Mouse (Mus musculus): Measurements from ENCODE around the gene Gad2.

Gad2 gene

DNA sequence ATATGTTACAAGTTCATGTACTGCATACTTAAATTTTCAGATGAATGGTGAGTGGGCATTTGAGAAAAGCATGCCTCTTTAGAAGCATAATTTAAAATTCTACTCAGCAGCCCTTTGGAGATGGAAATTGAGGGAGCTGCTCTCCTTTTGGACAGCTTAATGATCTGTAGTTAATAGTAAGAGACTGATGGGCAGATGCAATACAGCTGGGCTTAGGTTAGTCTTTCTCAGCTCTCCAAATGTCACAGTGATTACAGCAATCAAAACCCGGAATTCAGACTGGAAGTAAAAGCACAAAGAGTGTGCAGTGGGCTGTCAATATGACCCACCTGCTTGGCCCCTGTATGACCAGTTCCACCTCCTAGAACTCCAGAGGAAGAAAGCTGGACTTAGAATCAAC lies 24.1 kb downstream of the Gad2 start:
- no peak for DNase-seq (ENCODE audit: low spot score)

DNA sequence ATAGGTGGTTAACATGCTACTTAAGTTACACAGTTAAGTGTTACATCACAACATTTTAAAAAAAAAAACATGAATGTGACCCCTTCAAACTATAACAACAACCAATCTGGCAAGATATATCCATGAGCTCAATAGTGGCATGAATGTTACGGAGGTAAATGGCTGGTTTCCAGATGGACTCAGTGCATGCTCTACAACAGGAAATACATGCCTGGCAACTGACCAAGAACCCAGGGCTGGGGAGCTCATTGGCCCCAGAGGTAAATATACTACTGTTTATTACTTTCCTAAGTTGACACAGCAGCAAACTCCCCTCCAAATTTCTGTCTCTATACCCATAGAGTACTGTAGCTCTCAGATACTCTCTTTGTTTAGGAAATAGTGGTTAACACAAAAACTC lies 26.4 kb downstream of the Gad2 start:
- no peak for DNase-seq (ENCODE audit: low spot score)

DNA sequence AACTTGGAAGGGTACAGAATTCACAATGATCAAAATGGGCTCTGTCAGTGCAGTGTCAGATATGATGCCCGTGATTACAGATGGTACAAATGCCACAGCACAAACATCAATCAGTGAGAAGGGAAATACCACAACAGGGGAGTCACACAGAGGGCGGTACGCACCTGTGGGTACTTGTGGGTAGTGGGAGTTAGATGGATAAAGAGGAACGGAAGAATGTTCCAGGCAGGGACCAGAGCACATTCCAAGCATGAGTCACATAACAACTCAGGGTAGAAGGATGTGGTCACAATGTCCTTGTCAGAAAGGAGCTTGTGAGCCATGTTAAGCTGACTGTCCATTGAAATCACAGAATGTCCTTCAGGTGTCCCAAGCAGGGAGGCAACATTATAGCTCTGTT lies 29.8 kb downstream of the Gad2 start:
- DNase-seq (ENCODE audit: low spot score), result no peak

DNA sequence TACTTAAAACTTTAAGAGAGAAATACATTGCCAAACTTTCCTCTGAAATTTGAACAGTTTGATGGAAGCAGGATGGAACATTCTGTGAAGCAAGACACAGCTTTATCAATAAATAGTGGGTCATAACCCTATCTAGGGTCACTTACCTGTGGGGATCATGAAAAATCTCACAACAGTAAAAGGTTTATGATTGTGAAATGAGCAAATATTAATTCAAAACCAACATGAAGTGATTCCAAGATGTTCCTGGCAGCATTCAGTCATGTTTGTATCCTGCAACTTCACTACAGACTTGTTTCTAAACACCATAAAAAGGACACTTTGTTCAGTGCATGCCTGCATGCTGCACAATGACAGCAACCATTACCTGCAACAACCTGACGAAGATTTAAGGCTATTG lies 41.7 kb downstream of the Gad2 start:
- DNase-seq (ENCODE audit: low spot score), result no peak

DNA sequence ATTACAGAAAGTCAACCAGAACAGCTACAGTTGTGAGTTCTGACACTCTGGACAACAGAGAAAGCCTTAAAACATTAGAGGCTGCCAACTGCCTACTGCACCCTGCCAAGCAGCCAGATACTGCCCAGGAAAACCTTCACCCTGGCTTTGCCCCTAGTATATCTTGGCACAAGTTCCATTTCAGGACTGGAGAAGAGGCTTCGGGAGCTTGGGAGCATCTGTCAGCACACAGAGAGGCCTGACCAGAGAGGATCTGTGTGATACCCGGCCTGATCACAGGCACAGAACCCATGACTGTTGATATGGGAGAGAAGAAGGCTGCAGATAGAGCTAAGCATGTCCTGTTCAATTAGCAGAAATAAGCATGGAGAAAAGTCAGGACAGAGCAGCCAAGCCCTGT lies 48.4 kb downstream of the Gad2 start:
- DNase-seq (ENCODE audit: low spot score), result no peak

DNA sequence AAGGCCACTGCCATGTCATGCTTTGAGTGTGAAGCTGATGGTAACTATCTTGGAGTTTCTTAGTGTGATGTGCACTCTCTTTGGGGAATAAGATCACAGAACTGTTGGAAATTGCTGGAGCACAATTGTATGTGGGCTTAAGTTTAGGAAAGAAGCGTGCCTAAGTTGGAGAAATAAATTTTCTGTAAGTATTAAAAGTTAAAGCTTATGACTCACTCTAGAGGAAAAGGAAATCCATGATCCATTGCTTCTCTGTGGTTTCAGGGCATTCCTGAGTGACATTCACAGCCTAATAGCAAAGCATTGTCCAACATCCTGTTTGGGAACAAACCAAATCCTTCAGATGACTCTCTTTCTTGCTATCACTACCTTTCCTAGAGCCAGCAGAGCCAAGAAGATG lies 49.3 kb downstream of the Gad2 start:
- DNase-seq (ENCODE audit: low spot score), result no peak

DNA sequence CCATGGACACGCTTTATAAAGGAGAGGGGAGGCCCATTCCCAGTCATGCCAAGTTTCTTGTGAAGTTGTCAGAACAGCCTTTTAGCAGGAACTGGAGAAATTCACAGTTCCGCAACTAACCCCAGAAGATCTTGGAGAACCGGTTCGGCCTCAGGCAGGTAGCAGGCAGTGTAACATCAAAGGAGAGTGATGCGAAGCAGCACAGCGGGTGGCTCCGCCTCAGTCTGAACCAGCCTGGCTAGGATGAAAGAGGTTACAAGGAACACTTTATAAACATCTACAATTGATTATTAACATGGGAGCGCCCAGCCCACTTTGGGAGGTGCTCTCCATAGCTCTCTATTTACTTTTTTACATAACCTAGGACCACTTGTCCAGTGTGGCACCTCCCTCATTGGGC lies 55.1 kb downstream of the Gad2 start:
- DNase-seq (ENCODE audit: low spot score), result no peak

DNA sequence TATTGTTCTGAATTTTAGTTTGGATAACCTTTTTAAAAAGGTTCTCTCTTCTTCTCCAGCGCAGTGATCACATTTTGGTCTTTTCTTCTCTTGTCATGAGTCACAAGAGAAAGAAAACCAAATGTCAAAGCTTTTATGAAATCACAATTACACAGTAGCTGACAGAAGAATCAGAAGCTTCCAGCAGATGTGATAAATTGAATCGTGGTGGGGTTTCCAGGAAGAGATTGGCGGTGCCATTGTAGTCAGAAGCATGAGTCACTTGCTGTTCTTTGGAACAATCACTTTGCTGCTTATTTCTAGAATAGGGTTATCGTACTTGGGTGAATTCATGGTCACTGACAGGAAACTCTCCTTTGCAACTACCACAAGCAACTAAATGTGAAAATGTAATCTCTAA lies 57.9 kb downstream of the Gad2 start:
- DNase-seq (ENCODE audit: low spot score), result no peak

DNA sequence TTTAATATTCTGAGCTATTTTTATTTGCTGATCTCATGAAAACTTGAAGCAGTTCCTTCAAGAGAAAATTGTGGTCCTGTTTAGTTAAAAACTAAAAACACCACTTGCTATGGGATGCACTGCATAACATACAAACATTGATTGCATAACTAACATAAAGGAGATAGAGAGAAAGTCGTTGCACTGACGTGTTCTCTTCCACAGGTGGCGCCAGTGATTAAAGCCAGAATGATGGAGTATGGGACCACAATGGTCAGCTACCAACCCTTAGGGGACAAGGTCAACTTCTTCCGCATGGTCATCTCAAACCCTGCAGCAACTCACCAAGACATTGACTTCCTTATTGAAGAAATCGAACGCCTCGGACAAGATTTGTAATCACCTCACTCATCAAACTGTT lies 68.0 kb downstream of the Gad2 start:
- no peak for DNase-seq (ENCODE audit: low spot score)

DNA sequence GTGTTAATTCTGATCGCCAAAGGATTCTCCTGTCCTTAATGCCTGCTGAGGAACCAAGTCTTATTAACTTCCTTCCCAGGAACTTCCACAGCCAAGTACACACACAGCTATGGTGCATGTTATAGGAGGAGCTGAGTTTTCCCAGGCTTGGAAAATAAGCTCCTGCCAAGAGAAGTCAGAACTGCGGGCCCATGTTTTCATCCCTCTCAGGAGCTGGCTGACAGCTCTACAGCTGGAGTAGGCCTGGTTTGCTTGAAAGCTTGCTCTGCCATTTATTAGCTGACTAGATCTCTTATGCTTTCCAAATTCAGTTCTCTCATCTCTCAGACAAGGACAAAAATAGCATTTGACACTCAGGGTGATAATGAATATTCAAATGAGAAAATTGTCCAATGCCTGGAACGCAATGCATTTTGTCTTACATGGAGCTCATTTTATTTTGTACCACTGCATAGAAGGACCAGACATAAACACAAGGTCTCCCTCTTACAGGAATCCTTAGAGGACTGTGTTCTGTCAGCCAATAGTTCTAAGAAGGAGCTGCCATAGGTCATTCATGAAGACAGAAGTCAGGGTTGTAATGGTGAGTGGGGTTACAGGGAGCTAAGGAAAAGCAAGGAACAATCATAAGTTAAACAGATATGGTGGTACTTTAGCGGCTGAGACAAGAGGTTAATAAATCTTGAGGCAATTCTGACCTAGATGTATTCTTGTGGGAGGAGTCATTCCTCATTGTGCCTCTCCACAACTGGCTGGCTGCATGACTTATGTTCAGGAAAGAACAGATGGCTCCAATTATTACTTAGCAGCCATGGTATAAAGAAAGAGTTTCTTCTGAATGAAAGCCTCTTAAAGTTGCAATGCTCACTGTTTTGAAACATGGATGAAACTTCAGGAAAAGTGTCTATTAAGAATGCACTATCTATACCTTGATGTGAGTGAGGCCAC lies 83.0 kb downstream of the Gad2 start:
- no peak for DNase-seq (ENCODE audit: low spot score)

DNA sequence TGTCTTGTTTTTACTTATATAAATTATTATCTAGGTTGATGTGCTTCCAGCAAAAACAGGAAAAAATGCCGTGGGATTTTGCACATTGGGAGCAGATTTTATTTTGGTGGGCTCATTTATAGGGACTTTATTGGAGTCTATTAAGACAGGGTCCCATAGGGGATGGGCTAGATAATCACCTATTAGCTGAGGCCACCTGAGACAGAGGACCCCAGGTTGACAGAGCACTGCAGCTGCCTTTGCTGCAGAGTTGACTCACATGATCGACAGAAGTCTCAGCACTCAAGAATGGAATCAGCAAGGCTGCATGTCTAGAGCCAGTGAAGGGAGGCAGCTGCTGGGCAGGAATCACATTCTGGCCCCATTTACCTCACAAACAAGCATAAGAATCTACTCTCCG lies 84.2 kb downstream of the Gad2 start:
- no peak for DNase-seq (ENCODE audit: low spot score)

DNA sequence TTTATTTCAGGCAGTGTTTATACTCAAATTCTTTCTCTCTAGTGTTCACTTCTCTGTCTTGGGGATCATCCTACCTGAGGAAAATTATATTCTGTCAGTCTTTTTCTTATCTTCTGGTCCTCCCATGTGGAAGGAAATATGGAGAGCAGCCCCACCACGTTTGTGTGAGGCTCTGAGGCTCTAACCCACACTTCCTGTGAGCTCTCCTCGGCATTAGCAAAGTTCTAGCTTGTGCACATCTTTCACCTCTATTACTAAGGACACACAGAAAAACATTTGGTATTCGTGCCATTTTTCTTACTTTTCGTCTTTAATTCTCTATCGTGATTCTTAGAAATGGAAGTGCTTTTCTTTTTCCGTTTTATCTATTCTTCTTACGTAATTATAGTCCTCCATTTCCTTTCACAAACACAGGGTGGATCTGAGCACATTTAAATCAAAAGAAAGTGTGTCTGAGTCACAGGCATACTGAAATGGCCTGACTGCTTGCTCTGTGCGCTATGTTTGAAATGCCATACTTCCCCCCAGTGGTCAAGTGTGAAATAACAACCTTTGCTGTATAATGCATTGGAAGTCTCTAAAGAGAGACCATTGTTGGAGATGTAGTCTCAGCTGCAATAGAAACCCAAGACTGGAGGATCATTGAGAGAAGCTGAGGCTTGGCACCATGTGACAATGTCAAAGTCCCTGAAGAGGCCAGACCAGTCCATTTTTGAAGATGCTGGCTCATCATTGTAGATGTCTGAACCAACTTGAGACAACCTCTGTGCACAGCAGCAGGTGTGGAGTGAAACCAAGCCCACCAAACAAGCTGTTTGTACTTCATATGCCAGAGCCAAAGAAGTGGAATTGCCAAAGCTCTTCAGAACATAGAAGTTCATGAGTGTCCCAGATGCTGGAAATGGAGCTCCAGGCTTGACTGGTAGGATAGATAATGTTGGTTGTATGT lies 99.8 kb downstream of the Gad2 start:
- DNase-seq (ENCODE audit: low spot score), result peak; percentile 35

DNA sequence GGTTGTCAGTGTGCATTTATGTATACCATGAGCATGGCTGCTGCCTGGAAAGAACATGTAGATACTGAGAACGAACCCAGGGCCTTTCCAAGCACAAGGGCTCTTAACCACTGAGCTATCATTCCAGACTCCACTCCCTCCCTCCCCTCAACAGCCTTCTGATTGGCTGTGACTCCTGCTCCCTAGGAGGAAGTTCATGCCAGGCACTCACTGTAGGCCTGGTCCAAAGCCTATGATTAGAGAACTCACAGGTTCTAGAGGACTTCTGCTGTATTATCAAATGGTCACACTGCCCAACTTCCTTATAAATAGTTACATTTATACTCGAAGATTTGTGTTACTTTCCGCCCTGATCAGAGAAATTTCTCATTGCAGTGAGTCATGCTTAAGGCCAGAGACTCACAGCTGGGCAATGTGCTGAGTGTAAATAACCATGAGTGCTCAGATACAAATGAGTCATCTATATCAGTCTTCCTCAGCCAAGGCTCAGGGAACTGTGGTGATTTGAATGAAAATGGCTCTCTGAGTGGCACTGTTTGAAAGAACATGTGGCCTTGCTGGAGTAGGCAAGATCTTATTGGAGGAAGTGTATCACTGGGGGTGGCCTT lies 102.0 kb downstream of the Gad2 start:
- no peak for DNase-seq (ENCODE audit: low spot score)

DNA sequence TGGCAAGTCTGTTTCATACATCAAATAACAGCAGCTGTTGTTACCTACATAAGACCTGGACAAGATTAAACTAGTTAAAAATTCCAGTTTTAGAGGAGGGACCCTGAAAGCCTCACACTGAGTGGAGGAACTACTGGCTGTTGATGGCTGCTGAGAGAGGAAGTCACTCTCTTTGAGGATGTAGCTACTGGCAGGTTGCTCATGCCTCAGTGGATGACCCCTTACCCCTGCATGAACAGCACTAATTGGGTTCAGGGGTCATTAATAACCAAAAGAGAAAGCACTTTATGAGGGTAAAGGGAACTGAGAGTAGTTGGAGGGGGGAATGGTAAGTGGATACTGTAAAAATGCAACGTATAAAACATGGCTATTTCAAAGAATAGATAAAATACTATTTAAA lies 105.1 kb downstream of the Gad2 start:
- DNase-seq (ENCODE audit: low spot score), result no peak

DNA sequence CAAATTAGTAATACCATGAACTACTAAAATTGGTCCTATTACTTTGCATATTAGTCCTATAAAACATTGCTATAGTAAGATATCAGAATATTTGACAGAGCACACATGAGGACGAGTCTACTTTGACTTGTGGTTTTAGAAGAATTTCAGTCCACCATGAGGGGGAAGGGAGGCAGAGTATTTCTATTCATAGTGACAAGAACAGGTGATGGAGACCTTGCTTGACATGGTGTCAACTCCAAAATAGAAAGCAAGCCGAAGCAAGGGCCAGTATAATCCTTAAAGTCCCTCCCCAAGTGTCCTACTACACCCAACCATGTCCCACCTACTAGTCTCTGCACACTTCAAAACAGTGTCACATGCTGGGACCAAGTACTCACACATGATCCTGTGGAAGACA lies 114.1 kb downstream of the Gad2 start:
- DNase-seq (ENCODE audit: low spot score), result no peak

DNA sequence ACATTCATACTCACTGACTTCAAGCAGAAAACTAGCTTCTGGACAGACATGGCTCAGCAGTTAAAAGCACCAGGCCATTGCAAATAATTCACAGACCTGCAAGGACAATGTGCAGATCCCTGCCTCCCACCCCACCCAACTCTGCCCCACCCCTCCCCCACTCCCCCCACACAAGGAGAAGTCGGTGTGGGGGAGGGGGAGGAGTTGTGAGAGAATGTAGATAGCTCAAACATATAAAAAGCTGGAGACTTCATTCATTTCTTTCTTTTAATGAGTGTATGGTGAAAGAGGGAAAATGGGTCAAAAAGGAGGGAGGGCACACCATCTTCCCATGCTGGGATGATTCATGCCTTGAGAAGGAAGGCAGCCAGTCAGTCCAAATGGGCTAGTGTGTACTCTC lies 117.4 kb downstream of the Gad2 start:
- peak; percentile 43 for DNase-seq (ENCODE audit: low spot score)

DNA sequence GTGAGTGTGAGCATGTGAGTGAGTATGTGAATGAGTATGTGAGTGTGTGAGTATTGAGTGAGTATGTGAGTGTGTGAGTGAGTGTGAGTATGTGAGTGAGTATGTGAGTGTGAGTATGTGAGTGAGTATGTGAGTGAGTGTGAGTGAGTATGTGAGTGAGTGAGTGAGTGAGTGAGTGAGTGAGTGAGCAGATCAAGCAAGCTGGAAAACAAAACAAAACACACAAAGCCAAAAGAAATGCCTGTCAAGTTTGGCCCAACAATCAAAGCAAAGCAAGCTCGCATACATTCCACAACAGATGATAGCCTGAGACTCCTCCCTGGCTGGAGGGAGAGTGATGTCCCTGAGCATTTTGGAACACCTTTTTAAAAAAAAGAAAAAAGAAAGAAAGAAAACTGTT lies 118.4 kb downstream of the Gad2 start:
- DNase-seq (ENCODE audit: low spot score), result no peak

DNA sequence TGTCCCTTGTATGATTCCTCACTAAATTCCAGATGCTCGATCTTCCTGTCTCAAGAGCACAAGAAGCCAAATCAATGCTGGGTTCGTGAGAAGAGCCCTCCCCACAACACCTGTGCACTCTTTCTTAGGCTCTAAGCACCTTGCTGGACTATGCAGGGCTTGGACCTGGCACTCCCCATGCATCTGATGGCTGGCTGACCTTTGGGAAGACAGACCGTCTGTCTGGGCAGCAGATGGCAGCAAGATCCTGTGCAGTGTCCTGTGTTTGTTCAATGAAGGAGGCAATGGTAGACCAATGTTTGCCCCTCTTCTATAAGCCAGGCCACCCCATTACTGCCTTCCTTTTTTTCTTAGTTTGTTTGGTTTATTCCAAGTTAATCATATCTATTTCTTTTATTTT lies 119.2 kb downstream of the Gad2 start:
- DNase-seq (ENCODE audit: low spot score), result no peak

Measured in yolk sac, embryonic 10.5 days (tissue).